Mouse (Mus musculus) MN1 (cell line): ENCODE results near the gene Ndufc1.
"Not testable (repeated sequence)": the region's sequence is repeated elsewhere in the genome, so short reads cannot be mapped to it uniquely, and the experiment has no call there.

Experiments used
- DNase-seq: peaks from one replicate; pipeline ENCODE4 v3.0.0-alpha.2; 2016; ENCODE audit warnings: low spot score

Ndufc1 gene

GRCm38 (mm10) chr3:51368011-51368410 lies 40.8 kb downstream of the Ndufc1 start:
- DNase-seq, result no peak

- DNase-seq, result no peak
Observed at GRCm38 (mm10) chr3:51366926-51367325, 41.9 kb downstream of the Ndufc1 start.

GRCm38 (mm10) chr3:51365517-51365882 lies 43.3 kb downstream of the Ndufc1 start:
- DNase-seq, result no peak

GRCm38 (mm10) chr3:51364703-51365516 lies 43.9 kb downstream of the Ndufc1 start:
- DNase-seq, result peak; percentile 90

- DNase-seq, result no peak
Observed at GRCm38 (mm10) chr3:51361066-51361465, 47.7 kb downstream of the Ndufc1 start.

- DNase-seq, result no peak
Observed at GRCm38 (mm10) chr3:51359558-51360307, 49.1 kb downstream of the Ndufc1 start.

GRCm38 (mm10) chr3:51358660-51359557 lies 49.9 kb downstream of the Ndufc1 start:
- DNase-seq, result peak; percentile 93

GRCm38 (mm10) chr3:51358181-51358580 lies 50.6 kb downstream of the Ndufc1 start:
- peak; percentile 93 for DNase-seq

GRCm38 (mm10) chr3:51357624-51358023 lies 51.2 kb downstream of the Ndufc1 start:
- DNase-seq, result peak; percentile 67

GRCm38 (mm10) chr3:51357078-51357477 lies 51.7 kb downstream of the Ndufc1 start:
- DNase-seq, result no peak

GRCm38 (mm10) chr3:51354956-51355355 lies 53.8 kb downstream of the Ndufc1 start:
- not testable (repeated sequence) for DNase-seq
